Mouse (Mus musculus): ENCODE results near the gene Naaa. TPM values are rescaled to one million over a fixed set of nuclear protein-coding genes. Genes with fewer than 3 reads are reported as not detected.

Gene Naaa
- total RNA-seq (2021) = 10 to 100 TPM; 38.8 to 40.9 TPM

DNA sequence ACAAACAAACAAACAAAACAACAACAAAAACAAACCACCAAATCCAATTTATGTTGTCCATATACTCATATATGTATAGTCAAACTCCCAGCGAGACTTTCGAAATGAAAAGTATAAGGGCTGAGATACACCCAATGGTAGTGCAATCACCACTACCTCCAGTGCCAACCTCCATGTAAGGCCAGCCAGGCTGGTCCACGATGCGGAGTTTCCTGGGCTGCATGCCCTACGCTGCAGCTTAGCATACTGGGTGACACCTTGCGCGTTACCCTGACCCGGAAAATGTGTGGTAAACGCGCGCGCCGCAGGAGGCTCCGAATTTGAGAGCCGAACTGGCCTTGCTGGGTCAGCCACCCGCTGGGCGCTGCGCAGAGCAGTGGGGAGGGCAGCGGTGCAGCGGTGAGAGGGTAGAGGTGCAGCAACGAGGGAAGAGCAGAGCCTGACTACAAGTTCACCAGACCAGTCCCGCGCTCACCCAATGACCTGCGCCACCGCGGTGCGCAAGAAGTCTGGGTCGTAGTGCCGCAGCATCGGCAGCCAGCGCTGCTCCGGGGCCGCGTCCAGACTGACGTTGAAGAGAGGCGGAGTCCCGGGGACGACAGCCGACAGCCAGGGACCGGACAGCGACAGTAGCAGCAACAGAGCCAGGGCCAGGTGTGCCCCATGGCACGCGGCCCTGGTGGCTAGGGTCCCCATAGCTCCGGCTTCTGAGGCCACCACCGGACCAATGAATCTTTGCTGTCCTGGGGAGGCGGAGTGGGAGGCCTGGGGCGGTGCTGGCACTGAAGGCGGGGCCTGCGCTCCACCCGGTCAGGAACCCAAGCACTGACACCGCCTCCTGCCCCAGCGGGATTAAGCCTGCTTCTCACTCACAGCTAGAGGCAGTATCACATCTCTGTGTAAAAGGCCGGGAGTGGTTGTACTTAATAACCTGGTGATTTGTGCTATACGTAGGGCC, at the start of gene Naaa:
TSS of gene Naaa (minus strand) at position 734 of the 958 bp plus-strand sequence.
- intact Hi-C loops (cut with DNase I) = no loop called here
- DNase-seq (ENCODE audit: low spot score in 2 of 2) = peak; percentile 78 to 87

- intact Hi-C loops (cut with DNase I) = no loop called here
- DNase-seq (ENCODE audit: low spot score in 2 of 2) = no peak
Measured at GRCm38 (mm10) chr5:92327367-92327766, 49.4 kb upstream of the Naaa start.

DNA sequence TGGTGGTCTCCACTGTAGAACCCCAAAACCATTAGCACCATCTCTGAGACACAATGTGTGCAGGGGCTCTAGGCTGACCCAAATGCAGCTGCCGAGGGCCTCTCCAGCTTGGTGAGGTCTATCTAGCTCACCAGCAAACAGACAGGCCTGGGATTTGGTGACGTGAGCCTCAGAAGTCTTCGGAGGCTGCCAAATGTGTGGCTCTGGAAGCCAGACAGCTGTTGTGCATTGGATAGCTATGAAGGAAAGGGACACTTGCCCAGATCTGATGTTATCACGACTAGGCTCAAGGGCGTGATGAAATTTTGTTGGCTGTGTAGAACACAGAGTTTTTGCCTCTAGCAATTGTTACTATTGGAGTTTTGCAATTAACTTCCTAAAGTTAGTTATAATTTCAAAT, 45.3 kb upstream of the Naaa start:
- no peak for DNase-seq (ENCODE audit: low spot score in 2 of 2)
- intact Hi-C loops (cut with DNase I) = no loop called here

- intact Hi-C loops (cut with DNase I) = no loop called here
- DNase-seq (ENCODE audit: low spot score in 2 of 2) = no peak
Measured at GRCm38 (mm10) chr5:92322612-92323011, 44.6 kb upstream of the Naaa start.

DNA sequence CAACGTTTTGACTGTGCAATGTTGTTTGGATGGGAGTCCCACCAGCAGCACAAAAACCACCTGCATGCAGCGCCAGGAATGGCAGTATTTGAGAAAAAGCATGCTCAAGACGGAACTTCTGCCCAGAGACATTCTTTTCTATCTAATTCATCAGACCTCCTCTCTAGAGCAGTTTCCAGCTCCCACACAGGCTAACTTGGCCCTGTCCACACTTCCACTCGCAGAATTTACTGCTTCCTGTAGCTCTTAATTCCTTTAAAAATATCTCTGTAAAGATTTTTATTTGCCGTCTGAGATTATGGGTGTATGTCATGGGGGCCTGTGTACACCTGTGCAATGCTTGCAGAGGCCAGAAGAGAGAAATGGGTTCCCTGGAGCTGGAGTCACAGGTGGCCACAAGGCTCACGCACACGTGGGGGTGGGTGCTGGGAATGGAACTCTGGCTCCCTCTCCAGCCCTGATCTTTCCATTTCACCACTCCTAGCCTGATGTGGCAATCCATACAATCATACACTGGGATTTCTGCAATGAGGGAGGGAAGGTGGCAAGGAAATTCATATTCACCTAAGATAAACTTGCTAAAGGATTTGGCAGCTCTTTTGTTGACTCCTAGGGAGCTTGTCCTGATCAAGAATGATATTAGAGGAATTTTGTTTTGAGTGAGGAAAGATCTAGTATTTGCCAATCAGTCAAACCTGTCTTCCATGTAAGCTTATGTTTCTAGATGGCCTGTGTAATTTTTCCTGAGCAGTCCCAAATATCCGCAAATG, 43.8 kb upstream of the Naaa start:
- intact Hi-C loops (cut with DNase I) = no loop called here
- DNase-seq (ENCODE audit: low spot score in 2 of 2) = no peak

DNA sequence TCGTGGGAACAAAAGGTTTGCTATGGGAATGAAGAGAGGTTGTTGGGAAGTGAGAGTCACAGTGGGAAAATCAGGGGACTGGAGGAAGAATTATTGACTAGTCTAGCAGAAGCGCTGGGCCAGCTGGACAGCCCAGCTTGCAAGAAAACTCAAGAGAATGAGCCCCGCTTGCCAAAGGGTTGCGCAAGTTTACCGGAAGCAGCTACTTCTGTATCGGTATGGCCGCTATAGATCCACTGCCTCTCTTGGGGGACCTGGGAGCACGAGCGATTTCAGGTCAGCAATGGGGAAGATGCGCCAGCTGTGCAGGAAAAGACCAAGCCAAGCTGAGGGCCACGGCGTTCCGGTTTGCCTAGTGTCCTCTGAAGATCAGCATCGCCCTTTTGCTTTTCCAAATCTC, 40.6 kb upstream of the Naaa start:
- DNase-seq (ENCODE audit: low spot score in 2 of 2) = no peak
- intact Hi-C loops (cut with DNase I) = loop anchor here (10.0 kb wide), 1 partner anchor 336 kb away; no protein-coding TSS in a partner anchor

DNA sequence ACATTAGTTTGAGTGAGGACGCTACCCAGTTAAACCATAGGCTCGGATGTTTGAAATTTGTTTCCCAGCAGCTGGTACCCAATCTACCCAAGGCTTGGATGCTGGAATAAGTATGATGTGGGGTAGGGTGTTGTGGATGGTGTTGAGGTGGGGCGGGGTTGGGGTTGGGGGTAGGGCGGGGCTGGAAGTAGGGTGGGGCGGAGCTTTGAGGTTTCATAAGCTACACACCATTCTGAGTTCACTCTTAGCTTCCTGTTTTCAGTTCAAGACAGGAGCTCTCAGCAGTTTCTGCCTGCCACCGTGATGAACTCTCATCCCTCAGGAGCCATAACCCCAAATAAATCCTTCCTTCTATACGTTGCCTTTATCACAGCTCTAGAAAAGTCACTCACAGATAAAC, 40.1 kb upstream of the Naaa start:
- intact Hi-C loops (cut with DNase I) = loop anchor here (10.0 kb wide), 1 partner anchor 337 kb away; no protein-coding TSS in a partner anchor

DNA sequence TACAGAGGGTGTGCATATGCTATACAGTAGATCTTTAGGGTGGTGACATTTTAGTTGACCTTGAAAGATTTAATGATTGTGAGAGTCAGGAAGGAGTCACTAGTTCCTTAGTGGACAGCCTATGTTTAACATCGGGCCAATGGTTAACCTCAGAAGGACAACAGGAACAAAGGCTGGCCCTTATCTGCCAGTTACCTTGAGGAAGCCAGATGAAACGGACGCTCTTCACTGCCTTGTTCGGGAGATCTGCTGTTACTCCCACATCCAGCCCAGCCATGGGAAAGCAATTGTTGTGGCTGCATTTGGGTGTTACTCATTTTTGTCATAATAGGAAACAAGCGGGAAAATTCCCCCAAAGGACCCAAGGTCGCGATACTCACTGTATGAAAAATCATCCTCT, 35.8 kb upstream of the Naaa start:
- no peak for DNase-seq (ENCODE audit: low spot score in 2 of 2)
- intact Hi-C loops (cut with DNase I) = loop anchor here (5.0 to 10.0 kb wide), 2 partner anchors 84 to 341 kb away; no protein-coding TSS in a partner anchor

More for the DNA sequence above, 40.1 kb upstream of the Naaa start:
- DNase-seq (ENCODE audit: low spot score in 2 of 2) = no peak

GRCm38 (mm10) chr5:92312046-92312715, 34.2 kb upstream of the Naaa start:
- intact Hi-C loops (cut with DNase I) = loop anchor here (1.0 to 10.0 kb wide), 3 partner anchors 70 to 343 kb away; no protein-coding TSS in a partner anchor
- DNase-seq (ENCODE audit: low spot score in 2 of 2) = peak; percentile 90 to 94

- DNase-seq (ENCODE audit: low spot score in 2 of 2) = peak; percentile 96 to 98
- intact Hi-C loops (cut with DNase I) = loop anchor here (5.0 to 10.0 kb wide), 2 partner anchors 87 to 345 kb away; no protein-coding TSS in a partner anchor
Measured at GRCm38 (mm10) chr5:92309681-92310511, 31.9 kb upstream of the Naaa start, which contains the start of gene Sdad1. TSS of gene Sdad1 (minus strand) at chr5:92310479.

- intact Hi-C loops (cut with DNase I) = no loop called here
- DNase-seq (ENCODE audit: low spot score in 2 of 2) = no peak
Measured at GRCm38 (mm10) chr5:92304291-92304690, 26.3 kb upstream of the Naaa start.

GRCm38 (mm10) chr5:92302149-92302840, 24.3 kb upstream of the Naaa start:
- DNase-seq (ENCODE audit: low spot score in 2 of 2) = no peak
- intact Hi-C loops (cut with DNase I) = no loop called here

- intact Hi-C loops (cut with DNase I) = no loop called here
Measured at GRCm38 (mm10) chr5:92294525-92294924, 16.6 kb upstream of the Naaa start.

DNA sequence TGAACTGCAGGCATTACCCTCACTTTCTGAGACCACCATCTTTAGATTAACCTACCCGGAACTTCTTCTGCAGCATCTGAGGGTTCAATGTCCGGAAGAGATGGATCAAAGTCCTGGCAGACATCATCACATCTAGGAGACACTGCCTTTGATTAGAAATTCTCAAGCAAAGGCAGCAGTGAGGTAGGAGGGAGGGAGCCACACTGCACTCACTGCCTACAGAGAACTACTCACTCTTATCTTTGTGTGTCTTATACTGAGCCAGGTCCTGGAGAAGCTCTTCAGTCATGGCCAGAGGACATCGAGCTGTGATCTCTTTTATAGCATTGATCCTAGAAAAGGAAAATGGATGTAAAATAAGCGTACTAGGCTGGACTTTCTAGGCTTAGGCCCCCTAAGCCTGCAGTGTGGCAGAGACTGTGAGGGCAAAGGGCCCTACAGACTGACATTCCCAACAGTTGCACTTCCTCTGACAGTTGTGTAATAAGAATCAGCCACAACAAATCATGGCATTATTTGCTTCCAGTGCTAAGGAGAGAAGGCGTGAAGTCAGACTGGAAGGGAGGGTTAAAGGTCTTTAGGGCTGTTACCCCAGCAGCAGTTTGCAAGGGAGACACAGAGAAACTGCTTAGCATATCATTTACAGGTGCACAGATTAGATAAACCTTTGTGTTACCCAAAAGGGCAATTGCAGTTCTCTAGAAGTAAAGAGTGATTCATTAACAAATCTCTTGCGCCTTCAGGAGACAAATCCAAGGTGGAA, 13.9 kb upstream of the Naaa start:
- DNase-seq (ENCODE audit: low spot score in 2 of 2) = no peak
- intact Hi-C loops (cut with DNase I) = no loop called here

More at GRCm38 (mm10) chr5:92294525-92294924, 16.6 kb upstream of the Naaa start:
- no peak for DNase-seq (ENCODE audit: low spot score in 2 of 2)

DNA sequence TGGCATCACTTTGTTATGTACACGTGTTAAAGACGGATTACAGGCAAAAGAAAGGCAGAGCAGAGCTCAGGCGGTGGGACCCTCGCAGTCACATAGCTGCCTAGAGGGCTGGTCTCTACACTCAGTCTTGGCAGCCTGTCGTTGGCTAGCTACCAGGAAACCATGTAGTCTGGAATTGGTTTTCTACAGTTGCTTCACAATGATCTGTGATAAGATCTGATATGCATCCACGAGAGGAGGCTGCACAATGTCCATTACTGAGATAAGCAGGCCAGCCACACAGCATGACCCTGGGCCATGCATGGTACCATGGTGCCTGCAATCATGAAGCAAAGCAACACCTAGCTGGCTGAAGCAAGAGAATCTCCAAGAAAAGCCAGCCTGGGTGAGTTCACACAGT, 9.9 kb upstream of the Naaa start:
- intact Hi-C loops (cut with DNase I) = no loop called here

DNA sequence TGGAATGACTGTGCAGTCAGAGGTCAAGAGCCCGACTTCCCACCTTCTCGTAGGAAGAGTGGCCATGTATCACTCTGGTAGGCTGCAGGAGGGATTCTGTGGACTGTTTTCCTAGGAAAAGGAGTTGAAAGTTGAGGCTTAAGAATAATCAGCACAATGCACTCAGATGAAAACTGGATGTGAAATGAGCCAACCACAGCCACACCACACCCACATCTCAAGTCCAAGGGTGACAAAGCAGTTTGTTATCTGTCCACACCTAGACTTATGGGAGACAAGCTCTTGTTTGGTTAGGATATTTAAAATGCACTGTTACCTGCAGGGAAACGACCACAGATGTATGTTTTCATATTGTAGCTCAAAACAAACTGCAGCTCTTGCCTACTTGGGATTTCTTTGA, 5.1 kb upstream of the Naaa start:
- intact Hi-C loops (cut with DNase I) = no loop called here

More for the DNA sequence above, 9.9 kb upstream of the Naaa start:
- no peak for DNase-seq (ENCODE audit: low spot score in 2 of 2)

GRCm38 (mm10) chr5:92282571-92282970, 4.6 kb upstream of the Naaa start:
- no peak for DNase-seq (ENCODE audit: low spot score in 2 of 2)
- intact Hi-C loops (cut with DNase I) = no loop called here

More for the DNA sequence above, 5.1 kb upstream of the Naaa start:
- no peak for DNase-seq (ENCODE audit: low spot score in 2 of 2)

Measured in left cerebral cortex, postnatal 25 days (tissue).